Mouse (Mus musculus): ENCODE measurements around the gene Tgfb3. TPM values are rescaled to one million over a fixed set of nuclear protein-coding genes. Genes with fewer than 3 reads are reported as not detected.

The Tgfb3 gene
- total RNA-seq (2012; rRNA removed), result 0.13 and 0.34 TPM in 2 replicates
- total RNA-seq (2014; rRNA removed), result not detected in 2 replicates
- not detected in 2 replicates for polyA plus RNA-seq (2012; ENCODE audit: insufficient read length, low read depth)

GRCm38 (mm10) chr12:86078553-86079201 lies at the start of gene Tgfb3:
Gene Tgfb3 (minus strand): TSS chr12:86079041.
- Histone ChIP-seq H3K27ac (ENCODE audit: insufficient read depth, low read depth) (no peak within 1 kb of the TSS), H3K9me3 (replicated peaks; ENCODE audit: low read length) (no peaks in the 10 kb centered on the region), H3K27me3 (replicated peaks) (peaks cover 27% of the 10 kb centered on the region), H3K79me2 (replicated peaks; ENCODE audit: control insufficient read depth, extremely low read depth, insufficient read depth, poor library complexity, severe bottlenecking) (no peaks in the 10 kb centered on the region), H3K36me3 (replicated peaks in 1 of 2; ENCODE audit: control insufficient read depth in 1 of 2, insufficient read depth in 1 of 2, low read length in 1 of 2) (no peaks in the 10 kb centered on the region), H3K4me1 (ENCODE audit: control insufficient read depth in 1 of 2, insufficient read depth in 2 of 2) (peaks cover 0 to 3% of the 10 kb centered on the region in 2 experiments; a peak in 1 of 4 replicates), H3K4me3 (replicated peaks in 1 of 3; ENCODE audit: low read depth in 2 of 3, low read length in 2 of 3, poor library complexity in 1 of 3) (peak within 1 kb of the TSS; percentile 42 to 62 (median 49)), H3K9ac (ENCODE audit: insufficient read depth, low read depth) (peak within 1 kb of the TSS; percentile 46), H3K4me2 (ENCODE audit: insufficient read depth, low read depth, poor library complexity, severe bottlenecking) (peak within 1 kb of the TSS; percentile 66)
- TF ChIP-seq IRF4 (IDR thresholded peaks at IDR 0.05; ENCODE audit: low read depth, low read length) (peak; percentile 19; the same call in 1 of the 2 replicates), MXI1 (IDR thresholded peaks at IDR 0.05; ENCODE audit: low read depth, low read length) (0 out of 2 replicates have a peak, but pooled peaks have one; percentile 1), MAFK (IDR thresholded peaks at IDR 0.05; ENCODE audit: insufficient replicate concordance, low read length) (no peak), USF2 (conservative IDR thresholded peaks at IDR 0.05; ENCODE audit: low read depth, low read length) (no peak)
- in situ Hi-C loops (cut with MboI; ENCODE audit: low pct_ligation_motif_present, low pct_unique_long_range_greater_than_20kb, low sequenced_read_pairs) (loop anchor here (5.0 to 10.0 kb wide), 3 partner anchors 54 to 226 kb away; no protein-coding TSS in a partner anchor), dilution Hi-C loops (cut with MboI; ENCODE audit: extremely low pct_ligation_motif_present, extremely low pct_unique_long_range_greater_than_20kb, low sequenced_read_pairs) (no loop called here)
- DNase-seq (ENCODE audit: extremely low read depth), result no peak

GRCm38 (mm10) chr12:86128122-86128521 lies 49.3 kb upstream of the Tgfb3 start:
- in situ Hi-C loops (cut with MboI; ENCODE audit: low pct_ligation_motif_present, low pct_unique_long_range_greater_than_20kb, low sequenced_read_pairs), result loop anchor here (25.0 kb wide), 1 partner anchor 484 kb away; no protein-coding TSS in a partner anchor
- no peak overlapping the region for H3K4me2 ChIP-seq (ENCODE audit: insufficient read depth, low read depth, poor library complexity, severe bottlenecking)

GRCm38 (mm10) chr12:86124016-86124415 lies 45.2 kb upstream of the Tgfb3 start:
- no peak overlapping the region for H3K27ac ChIP-seq (ENCODE audit: insufficient read depth, low read depth)
- H3K9me3 ChIP-seq (replicated peaks; ENCODE audit: low read length), result no peaks in the 10 kb centered on the region
- no peaks in the 10 kb centered on the region for H3K36me3 ChIP-seq (replicated peaks in 1 of 2; ENCODE audit: control insufficient read depth in 1 of 2, insufficient read depth in 1 of 2, low read length in 1 of 2)
- no peak overlapping the region for H3K4me3 ChIP-seq (replicated peaks in 1 of 3; ENCODE audit: low read depth in 2 of 3, low read length in 2 of 3, poor library complexity in 1 of 3)
- H3K4me2 ChIP-seq (ENCODE audit: insufficient read depth, low read depth, poor library complexity, severe bottlenecking), result no peak overlapping the region
- in situ Hi-C loops (cut with MboI; ENCODE audit: low pct_ligation_motif_present, low pct_unique_long_range_greater_than_20kb, low sequenced_read_pairs) (no loop called here), dilution Hi-C loops (cut with MboI; ENCODE audit: extremely low pct_ligation_motif_present, extremely low pct_unique_long_range_greater_than_20kb, low sequenced_read_pairs) (no loop called here)
- no peaks in the 10 kb centered on the region for H3K27me3 ChIP-seq (replicated peaks)
- TF ChIP-seq ETS1 (conservative IDR thresholded peaks at IDR 0.05; ENCODE audit: low read depth, low read length) (no peak), NELFE (IDR thresholded peaks at IDR 0.05; ENCODE audit: low read depth, low read length) (no peak), KAT2A (IDR thresholded peaks at IDR 0.05; ENCODE audit: insufficient replicate concordance, low read length) (no peak), JUND (conservative IDR thresholded peaks at IDR 0.05; ENCODE audit: low read depth, low read length) (no peak), MXI1 (IDR thresholded peaks at IDR 0.05; ENCODE audit: low read depth, low read length) (no peak), CHD1 (IDR thresholded peaks at IDR 0.05; ENCODE audit: low read depth, low read length) (no peak), ZKSCAN1 (IDR thresholded peaks at IDR 0.05; ENCODE audit: borderline replicate concordance, low read depth, low read length) (no peak), UBTF (IDR thresholded peaks at IDR 0.05; ENCODE audit: low read depth, low read length) (no peak), HCFC1 (IDR thresholded peaks at IDR 0.05; ENCODE audit: low read depth, low read length) (no peak), RCOR1 (conservative IDR thresholded peaks at IDR 0.05; ENCODE audit: low read depth, low read length) (no peak), SMC3 (IDR thresholded peaks at IDR 0.05; ENCODE audit: low read depth, low read length) (no peak), POLR2AphosphoS2 (IDR thresholded peaks at IDR 0.05; ENCODE audit: low read depth, low read length) (no peak), RAD21 (IDR thresholded peaks at IDR 0.05; ENCODE audit: low read depth, low read length) (no peak)
- no peak overlapping the region for H3K9ac ChIP-seq (ENCODE audit: insufficient read depth, low read depth)
- no peak for DNase-seq (ENCODE audit: extremely low read depth)
- 0 out of 4 replicates have a peak, but pooled peaks cover 0 to 2% of the 10 kb centered on the region in 2 experiments for H3K4me1 ChIP-seq (ENCODE audit: control insufficient read depth in 1 of 2, insufficient read depth in 2 of 2)
- no peaks in the 10 kb centered on the region for H3K79me2 ChIP-seq (replicated peaks; ENCODE audit: control insufficient read depth, extremely low read depth, insufficient read depth, poor library complexity, severe bottlenecking)

More at GRCm38 (mm10) chr12:86128122-86128521, 49.3 kb upstream of the Tgfb3 start:
- no peak overlapping the region for H3K4me3 ChIP-seq (replicated peaks in 1 of 3; ENCODE audit: low read depth in 2 of 3, low read length in 2 of 3, poor library complexity in 1 of 3)
- H3K4me1 ChIP-seq (ENCODE audit: control insufficient read depth in 1 of 2, insufficient read depth in 2 of 2), result 0 out of 4 replicates have a peak, but pooled peaks cover 0 to 2% of the 10 kb centered on the region in 2 experiments
- H3K9me3 ChIP-seq (replicated peaks; ENCODE audit: low read length), result no peaks in the 10 kb centered on the region
- dilution Hi-C loops (cut with MboI; ENCODE audit: extremely low pct_ligation_motif_present, extremely low pct_unique_long_range_greater_than_20kb, low sequenced_read_pairs), result no loop called here
- TF ChIP-seq BHLHE40 (IDR thresholded peaks at IDR 0.05; ENCODE audit: low read depth, low read length) (no peak), JUN (IDR thresholded peaks at IDR 0.05; ENCODE audit: insufficient read depth, low read depth, low read length) (no peak), NRF1 (IDR thresholded peaks at IDR 0.05; ENCODE audit: low read depth, low read length) (no peak), ZC3H11A (IDR thresholded peaks at IDR 0.05; ENCODE audit: low read depth, low read length) (no peak), ZNF384 (IDR thresholded peaks at IDR 0.05; ENCODE audit: low read depth, low read length) (no peak), UBTF (IDR thresholded peaks at IDR 0.05; ENCODE audit: low read depth, low read length) (no peak), ELF1 (IDR thresholded peaks at IDR 0.05; ENCODE audit: low read depth, low read length) (no peak), TCF12 (IDR thresholded peaks at IDR 0.05; ENCODE audit: low read depth, low read length) (no peak), MAZ (IDR thresholded peaks at IDR 0.05; ENCODE audit: low read depth, low read length) (no peak), EP300 (IDR thresholded peaks at IDR 0.05; ENCODE audit: low read length) (no peak), TBP (conservative IDR thresholded peaks at IDR 0.05; ENCODE audit: low read depth, low read length) (no peak), CHD1 (IDR thresholded peaks at IDR 0.05; ENCODE audit: low read depth, low read length) (no peak), ZKSCAN1 (IDR thresholded peaks at IDR 0.05; ENCODE audit: borderline replicate concordance, low read depth, low read length) (no peak), PAX5 (IDR thresholded peaks at IDR 0.05; ENCODE audit: low read length) (no peak), ETS1 (conservative IDR thresholded peaks at IDR 0.05; ENCODE audit: low read depth, low read length) (no peak)
- H3K27me3 ChIP-seq (replicated peaks), result peaks cover 17% of the 10 kb centered on the region
- no peak overlapping the region for H3K27ac ChIP-seq (ENCODE audit: insufficient read depth, low read depth)
- no peak overlapping the region for H3K9ac ChIP-seq (ENCODE audit: insufficient read depth, low read depth)
- no peak for DNase-seq (ENCODE audit: extremely low read depth)
- no peaks in the 10 kb centered on the region for H3K79me2 ChIP-seq (replicated peaks; ENCODE audit: control insufficient read depth, extremely low read depth, insufficient read depth, poor library complexity, severe bottlenecking)
- H3K36me3 ChIP-seq (replicated peaks in 1 of 2; ENCODE audit: control insufficient read depth in 1 of 2, insufficient read depth in 1 of 2, low read length in 1 of 2), result no peaks in the 10 kb centered on the region

Data from CH12.LX (cell line).